Mouse (Mus musculus): ENCODE measurements around the gene Abhd16a. TPM values are rescaled to one million over a fixed set of nuclear protein-coding genes. Genes with fewer than 3 reads are reported as not detected.

Gene Abhd16a
- polyA plus RNA-seq, 1 experiment from 2014 or later = 83.3 TPM

- Histone ChIP-seq H3K4me3 (ENCODE audit: low read length) (no peak overlapping the region), H3K4me1 (ENCODE audit: control insufficient read depth, insufficient read depth, low read length) (peaks cover 13% of the 10 kb centered on the region), H3K9ac (ENCODE audit: low read length) (no peak overlapping the region), H3K9me3 (replicated peaks; ENCODE audit: control insufficient read depth, low read length) (no peaks in the 10 kb centered on the region), H3K27ac (ENCODE audit: low read length) (no peak overlapping the region), H3K27me3 (ENCODE audit: control insufficient read depth, insufficient read depth, low read length) (peaks cover 28% of the 10 kb centered on the region), H3K36me3 (ENCODE audit: control insufficient read depth, insufficient read depth) (no peaks in the 10 kb centered on the region), H3K4me2 (ENCODE audit: low read depth, low read length) (no peak overlapping the region)
- ATAC-seq (replicated peaks; ENCODE audit: extremely low read depth, insufficient read depth, low FRiP score) = no peak
- WGBS = 66% methylated on average over 17 of the region's 17 CpGs
Measured at GRCm38 (mm10) chr17:35068213-35068914, 20.7 kb upstream of the Abhd16a start.

GRCm38 (mm10) chr17:35070556-35071229, 18.4 kb upstream of the Abhd16a start:
- no peak for ATAC-seq (replicated peaks; ENCODE audit: extremely low read depth, insufficient read depth, low FRiP score)
- no peak overlapping the region for H3K4me3 ChIP-seq (ENCODE audit: low read length)
- H3K4me2 ChIP-seq (ENCODE audit: low read depth, low read length) = no peak overlapping the region
- WGBS = 36% methylated on average over 6 of the region's 6 CpGs
- H3K27me3 ChIP-seq (ENCODE audit: control insufficient read depth, insufficient read depth, low read length) = peaks cover 16% of the 10 kb centered on the region
- no peaks in the 10 kb centered on the region for H3K36me3 ChIP-seq (ENCODE audit: control insufficient read depth, insufficient read depth)
- no peak overlapping the region for H3K27ac ChIP-seq (ENCODE audit: low read length)
- H3K9ac ChIP-seq (ENCODE audit: low read length) = no peak overlapping the region
- H3K9me3 ChIP-seq (replicated peaks; ENCODE audit: control insufficient read depth, low read length) = no peaks in the 10 kb centered on the region
- H3K4me1 ChIP-seq (ENCODE audit: control insufficient read depth, insufficient read depth, low read length) = peaks cover 5% of the 10 kb centered on the region

GRCm38 (mm10) chr17:35071454-35071853, 17.6 kb upstream of the Abhd16a start:
- H3K9me3 ChIP-seq (replicated peaks; ENCODE audit: control insufficient read depth, low read length) = no peaks in the 10 kb centered on the region
- WGBS = 75% methylated on average over 9 of the region's 9 CpGs
- no peak overlapping the region for H3K9ac ChIP-seq (ENCODE audit: low read length)
- no peak overlapping the region for H3K4me3 ChIP-seq (ENCODE audit: low read length)
- no peak overlapping the region for H3K4me2 ChIP-seq (ENCODE audit: low read depth, low read length)
- H3K27me3 ChIP-seq (ENCODE audit: control insufficient read depth, insufficient read depth, low read length) = peaks cover 9% of the 10 kb centered on the region
- no peak for ATAC-seq (replicated peaks; ENCODE audit: extremely low read depth, insufficient read depth, low FRiP score)
- H3K4me1 ChIP-seq (ENCODE audit: control insufficient read depth, insufficient read depth, low read length) = peaks cover 5% of the 10 kb centered on the region; the same call in 1 of the 2 replicates
- no peaks in the 10 kb centered on the region for H3K36me3 ChIP-seq (ENCODE audit: control insufficient read depth, insufficient read depth)
- no peak overlapping the region for H3K27ac ChIP-seq (ENCODE audit: low read length)

- peaks cover 14% of the 10 kb centered on the region for H3K4me1 ChIP-seq (ENCODE audit: control insufficient read depth, insufficient read depth, low read length)
- no peak overlapping the region for H3K9ac ChIP-seq (ENCODE audit: low read length)
- H3K4me3 ChIP-seq (ENCODE audit: low read length) = no peak overlapping the region
- no peaks in the 10 kb centered on the region for H3K9me3 ChIP-seq (replicated peaks; ENCODE audit: control insufficient read depth, low read length)
- no peak overlapping the region for H3K4me2 ChIP-seq (ENCODE audit: low read depth, low read length)
- H3K27me3 ChIP-seq (ENCODE audit: control insufficient read depth, insufficient read depth, low read length) = no peaks in the 10 kb centered on the region
- no peak for ATAC-seq (replicated peaks; ENCODE audit: extremely low read depth, insufficient read depth, low FRiP score)
- H3K36me3 ChIP-seq (ENCODE audit: control insufficient read depth, insufficient read depth) = no peaks in the 10 kb centered on the region
- WGBS = 48% methylated on average over 17 of the region's 17 CpGs
- H3K27ac ChIP-seq (ENCODE audit: low read length) = no peak overlapping the region
Measured at GRCm38 (mm10) chr17:35074097-35074496, 15.0 kb upstream of the Abhd16a start.

- Histone ChIP-seq H3K27ac (ENCODE audit: low read length) (0 out of 2 replicates have a peak within 1 kb of the TSS, but pooled peaks have one; percentile 2), H3K4me1 (ENCODE audit: control insufficient read depth, insufficient read depth, low read length) (peaks cover 21% of the 10 kb centered on the region), H3K9ac (ENCODE audit: low read length) (peak within 1 kb of the TSS; percentile 60), H3K4me3 (ENCODE audit: low read length) (peak within 1 kb of the TSS; percentile 36), H3K27me3 (ENCODE audit: control insufficient read depth, insufficient read depth, low read length) (no peaks in the 10 kb centered on the region), H3K4me2 (ENCODE audit: low read depth, low read length) (peak within 1 kb of the TSS; percentile 60), H3K9me3 (replicated peaks; ENCODE audit: control insufficient read depth, low read length) (no peaks in the 10 kb centered on the region), H3K36me3 (ENCODE audit: control insufficient read depth, insufficient read depth) (no peaks in the 10 kb centered on the region)
- no peak for ATAC-seq (replicated peaks; ENCODE audit: extremely low read depth, insufficient read depth, low FRiP score)
- 44% methylated on average over 10 of the region's 10 CpGs for WGBS
Measured at GRCm38 (mm10) chr17:35076507-35077176, 12.4 kb upstream of the Abhd16a start, which contains the start of gene Ly6g6e. Ly6g6e (plus strand) TSS chr17:35076902.

- Histone ChIP-seq H3K9me3 (replicated peaks; ENCODE audit: control insufficient read depth, low read length) (no peaks in the 10 kb centered on the region), H3K9ac (ENCODE audit: low read length) (peak overlapping the region; percentile 60), H3K36me3 (ENCODE audit: control insufficient read depth, insufficient read depth) (no peaks in the 10 kb centered on the region), H3K4me2 (ENCODE audit: low read depth, low read length) (peak overlapping the region; percentile 60), H3K27ac (ENCODE audit: low read length) (0 out of 2 replicates have a peak overlapping the region, but pooled peaks have one; percentile 2), H3K27me3 (ENCODE audit: control insufficient read depth, insufficient read depth, low read length) (no peaks in the 10 kb centered on the region), H3K4me1 (ENCODE audit: control insufficient read depth, insufficient read depth, low read length) (peaks cover 21% of the 10 kb centered on the region), H3K4me3 (ENCODE audit: low read length) (peak overlapping the region; percentile 36)
- no peak for ATAC-seq (replicated peaks; ENCODE audit: extremely low read depth, insufficient read depth, low FRiP score)
- 40% methylated on average over 2 of the region's 2 CpGs for WGBS
Measured at GRCm38 (mm10) chr17:35077285-35077684, 11.8 kb upstream of the Abhd16a start.

- H3K4me3 ChIP-seq (ENCODE audit: low read length) = peak within 1 kb of the TSS; percentile 36
- no peaks in the 10 kb centered on the region for H3K36me3 ChIP-seq (ENCODE audit: control insufficient read depth, insufficient read depth)
- 0 out of 2 replicates have a peak within 1 kb of the TSS, but pooled peaks have one; percentile 2 for H3K27ac ChIP-seq (ENCODE audit: low read length)
- ATAC-seq (replicated peaks; ENCODE audit: extremely low read depth, insufficient read depth, low FRiP score) = peak; percentile 77
- H3K27me3 ChIP-seq (ENCODE audit: control insufficient read depth, insufficient read depth, low read length) = no peaks in the 10 kb centered on the region
- no peaks in the 10 kb centered on the region for H3K9me3 ChIP-seq (replicated peaks; ENCODE audit: control insufficient read depth, low read length)
- peak within 1 kb of the TSS; percentile 60 for H3K9ac ChIP-seq (ENCODE audit: low read length)
- H3K4me1 ChIP-seq (ENCODE audit: control insufficient read depth, insufficient read depth, low read length) = peaks cover 21% of the 10 kb centered on the region
- 12% methylated on average over 14 of the region's 14 CpGs for WGBS
- H3K4me2 ChIP-seq (ENCODE audit: low read depth, low read length) = peak within 1 kb of the TSS; percentile 60
Measured at GRCm38 (mm10) chr17:35077786-35078233, 11.3 kb upstream of the Abhd16a start, which contains the start of gene Ly6g6d. Ly6g6d (minus strand) TSS chr17:35078065.

GRCm38 (mm10) chr17:35079778-35080177, 9.3 kb upstream of the Abhd16a start:
- WGBS = 16% methylated on average over 9 of the region's 9 CpGs
- Histone ChIP-seq H3K4me1 (ENCODE audit: control insufficient read depth, insufficient read depth, low read length) (peaks cover 21% of the 10 kb centered on the region), H3K4me3 (ENCODE audit: low read length) (peak overlapping the region; percentile 21), H3K9ac (ENCODE audit: low read length) (0 out of 2 replicates have a peak overlapping the region, but pooled peaks have one; percentile 40), H3K9me3 (replicated peaks; ENCODE audit: control insufficient read depth, low read length) (no peaks in the 10 kb centered on the region), H3K27me3 (ENCODE audit: control insufficient read depth, insufficient read depth, low read length) (no peaks in the 10 kb centered on the region), H3K36me3 (ENCODE audit: control insufficient read depth, insufficient read depth) (no peaks in the 10 kb centered on the region), H3K27ac (ENCODE audit: low read length) (no peak overlapping the region), H3K4me2 (ENCODE audit: low read depth, low read length) (peak overlapping the region; percentile 53)
- peak; percentile 44; the same call in 1 of the 2 replicates for ATAC-seq (replicated peaks; ENCODE audit: extremely low read depth, insufficient read depth, low FRiP score)
